Mouse (Mus musculus): Measurements from ENCODE around the gene Dkk3. TPM values are rescaled to one million over a fixed set of nuclear protein-coding genes. Genes with fewer than 3 reads are reported as not detected.

Gene Dkk3
- 0.28 and 0.65 TPM in 2 replicates for polyA plus RNA-seq (2012; rRNA removed)

DNA sequence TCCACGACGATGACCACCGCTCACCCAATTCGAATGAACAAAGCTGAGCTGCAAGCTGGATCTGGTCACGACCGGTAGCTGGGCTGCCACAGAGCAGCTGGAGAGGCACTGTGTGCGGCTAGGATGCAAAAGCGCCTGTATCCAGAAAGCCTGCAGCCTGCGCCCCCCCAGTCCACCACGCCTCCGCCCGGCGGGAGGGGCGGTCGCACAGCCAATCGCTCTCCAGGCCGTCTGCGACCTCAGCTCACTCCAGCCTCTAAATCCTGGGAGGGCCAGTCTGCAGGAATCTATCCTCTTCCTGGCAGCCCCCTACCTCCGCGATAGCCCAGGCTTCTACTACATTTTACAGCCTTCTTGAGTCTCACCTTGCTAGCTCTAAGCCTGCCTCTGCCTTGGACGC is at the start of gene Dkk3:
Gene Dkk3, minus strand, starts transcription at position 116 of the 400 bp plus-strand sequence.
- H3K4me1 ChIP-seq (ENCODE audit: control insufficient read depth, insufficient read depth, low read length) = peaks cover 4% of the 10 kb centered on the region; the same call in 1 of the 2 replicates
- 0 out of 2 replicates have a peak within 1 kb of the TSS, but pooled peaks have one; percentile 19 for H3K4me3 ChIP-seq (ENCODE audit: control insufficient read depth, low read depth, low read length)
- no peaks in the 10 kb centered on the region; the same call in 1 of the 2 replicates for H3K27me3 ChIP-seq (ENCODE audit: control insufficient read depth, insufficient read depth, low read length)
- TF ChIP-seq POLR2A (IDR thresholded peaks at IDR 0.05; ENCODE audit: control insufficient read depth, low read depth, low read length) = no peak
- TF ChIP-seq CTCF (IDR thresholded peaks at IDR 0.05; ENCODE audit: control insufficient read depth, insufficient read depth, insufficient replicate concordance, low read depth, low read length) = no peak
- no peak within 1 kb of the TSS for H3K27ac ChIP-seq (ENCODE audit: control insufficient read depth, insufficient read depth, low read depth, low read length)
- H3K36me3 ChIP-seq (ENCODE audit: control insufficient read depth, insufficient read depth, low read length) = no peaks in the 10 kb centered on the region

DNA sequence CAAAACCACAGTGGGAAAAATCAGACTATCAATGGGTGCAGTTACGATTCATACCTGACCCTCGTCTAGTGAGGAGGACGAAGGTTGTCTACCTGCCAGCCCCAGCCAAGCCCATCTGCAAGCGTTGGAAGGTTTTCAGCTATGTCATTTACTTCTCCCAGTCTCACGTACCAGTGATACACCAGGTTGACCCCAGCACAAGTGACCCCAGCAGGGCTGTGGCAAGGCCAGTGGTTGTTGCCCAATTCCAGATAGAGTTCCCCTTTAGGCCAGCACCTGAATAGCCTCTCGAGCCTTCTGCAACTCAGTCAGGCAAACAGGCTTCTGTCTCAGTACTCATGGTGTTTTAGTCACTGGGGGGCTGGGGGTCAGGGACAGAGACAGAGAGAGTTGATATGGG is 48.9 kb upstream of the Dkk3 start:
- Histone ChIP-seq H3K4me1 (ENCODE audit: control insufficient read depth, insufficient read depth, low read length) (no peaks in the 10 kb centered on the region), H3K4me3 (ENCODE audit: control insufficient read depth, low read depth, low read length) (no peak overlapping the region), H3K27ac (ENCODE audit: control insufficient read depth, insufficient read depth, low read depth, low read length) (no peak overlapping the region), H3K36me3 (ENCODE audit: control insufficient read depth, insufficient read depth, low read length) (no peaks in the 10 kb centered on the region), H3K27me3 (ENCODE audit: control insufficient read depth, insufficient read depth, low read length) (no peaks in the 10 kb centered on the region)
- TF ChIP-seq POLR2A (IDR thresholded peaks at IDR 0.05; ENCODE audit: control insufficient read depth, low read depth, low read length) (no peak), CTCF (IDR thresholded peaks at IDR 0.05; ENCODE audit: control insufficient read depth, insufficient read depth, insufficient replicate concordance, low read depth, low read length) (no peak)

- Histone ChIP-seq H3K27ac (ENCODE audit: control insufficient read depth, insufficient read depth, low read depth, low read length) (no peak overlapping the region), H3K4me1 (ENCODE audit: control insufficient read depth, insufficient read depth, low read length) (no peaks in the 10 kb centered on the region), H3K36me3 (ENCODE audit: control insufficient read depth, insufficient read depth, low read length) (no peaks in the 10 kb centered on the region), H3K27me3 (ENCODE audit: control insufficient read depth, insufficient read depth, low read length) (no peaks in the 10 kb centered on the region), H3K4me3 (ENCODE audit: control insufficient read depth, low read depth, low read length) (no peak overlapping the region)
- TF ChIP-seq CTCF (IDR thresholded peaks at IDR 0.05; ENCODE audit: control insufficient read depth, insufficient read depth, insufficient replicate concordance, low read depth, low read length) = no peak
- no peak for TF ChIP-seq POLR2A (IDR thresholded peaks at IDR 0.05; ENCODE audit: control insufficient read depth, low read depth, low read length)
These were observed 46.7 kb upstream of the Dkk3 start for GRCm38 (mm10) chr7:112205513-112205912.

GRCm38 (mm10) chr7:112204380-112204963 is 45.6 kb upstream of the Dkk3 start:
- Histone ChIP-seq H3K27ac (ENCODE audit: control insufficient read depth, insufficient read depth, low read depth, low read length) (no peak overlapping the region), H3K4me1 (ENCODE audit: control insufficient read depth, insufficient read depth, low read length) (no peaks in the 10 kb centered on the region), H3K27me3 (ENCODE audit: control insufficient read depth, insufficient read depth, low read length) (no peaks in the 10 kb centered on the region), H3K36me3 (ENCODE audit: control insufficient read depth, insufficient read depth, low read length) (no peaks in the 10 kb centered on the region), H3K4me3 (ENCODE audit: control insufficient read depth, low read depth, low read length) (no peak overlapping the region)
- TF ChIP-seq POLR2A (IDR thresholded peaks at IDR 0.05; ENCODE audit: control insufficient read depth, low read depth, low read length) (no peak), CTCF (IDR thresholded peaks at IDR 0.05; ENCODE audit: control insufficient read depth, insufficient read depth, insufficient replicate concordance, low read depth, low read length) (no peak)

DNA sequence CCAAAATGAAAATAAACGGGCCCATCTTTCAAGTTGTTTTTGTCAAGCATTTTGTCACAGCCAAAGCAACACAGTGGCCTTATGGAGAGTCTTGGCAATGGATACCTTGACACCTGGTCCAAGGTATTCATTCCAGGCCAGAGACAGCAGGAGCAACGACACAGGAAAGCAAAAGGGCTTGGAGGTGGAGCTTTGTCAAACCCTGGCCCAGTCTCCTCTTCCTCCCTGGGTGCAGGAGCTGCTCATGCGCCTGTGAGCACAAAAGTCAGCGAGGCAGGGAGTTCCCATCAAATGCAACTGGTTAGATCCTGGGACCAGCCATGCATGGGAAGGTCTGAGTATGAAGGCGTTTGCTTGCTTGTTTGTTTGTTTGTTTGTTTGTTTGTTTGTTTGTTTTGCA is 45.1 kb upstream of the Dkk3 start:
- no peaks in the 10 kb centered on the region for H3K4me1 ChIP-seq (ENCODE audit: control insufficient read depth, insufficient read depth, low read length)
- no peak overlapping the region for H3K4me3 ChIP-seq (ENCODE audit: control insufficient read depth, low read depth, low read length)
- H3K36me3 ChIP-seq (ENCODE audit: control insufficient read depth, insufficient read depth, low read length) = no peaks in the 10 kb centered on the region
- no peak overlapping the region for H3K27ac ChIP-seq (ENCODE audit: control insufficient read depth, insufficient read depth, low read depth, low read length)
- H3K27me3 ChIP-seq (ENCODE audit: control insufficient read depth, insufficient read depth, low read length) = no peaks in the 10 kb centered on the region
- TF ChIP-seq CTCF (IDR thresholded peaks at IDR 0.05; ENCODE audit: control insufficient read depth, insufficient read depth, insufficient replicate concordance, low read depth, low read length) = no peak

GRCm38 (mm10) chr7:112202843-112203242 is 44.0 kb upstream of the Dkk3 start:
- no peaks in the 10 kb centered on the region for H3K27me3 ChIP-seq (ENCODE audit: control insufficient read depth, insufficient read depth, low read length)
- no peaks in the 10 kb centered on the region for H3K4me1 ChIP-seq (ENCODE audit: control insufficient read depth, insufficient read depth, low read length)
- no peak overlapping the region for H3K4me3 ChIP-seq (ENCODE audit: control insufficient read depth, low read depth, low read length)

DNA sequence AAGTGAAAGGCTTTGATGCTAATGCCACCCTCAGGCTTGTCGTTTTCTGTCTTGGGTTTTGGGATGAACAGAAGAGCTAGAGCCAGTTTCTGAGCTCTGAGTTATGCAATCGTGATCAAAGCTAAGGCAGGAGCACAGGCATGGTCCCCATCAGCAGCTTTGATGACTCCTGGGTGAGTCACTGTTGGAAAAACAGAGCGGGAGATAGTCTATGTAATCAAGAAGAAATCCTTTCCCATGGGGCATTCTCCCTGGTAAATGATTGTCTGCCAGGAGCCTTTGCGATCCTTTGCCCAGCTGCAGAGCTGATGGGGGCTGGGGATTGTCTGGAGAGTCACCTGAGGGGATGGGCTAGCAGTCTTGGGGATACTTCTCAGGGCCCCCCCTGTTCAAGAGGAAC is 43.3 kb upstream of the Dkk3 start:
- no peaks in the 10 kb centered on the region for H3K4me1 ChIP-seq (ENCODE audit: control insufficient read depth, insufficient read depth, low read length)
- no peaks in the 10 kb centered on the region for H3K36me3 ChIP-seq (ENCODE audit: control insufficient read depth, insufficient read depth, low read length)
- H3K27ac ChIP-seq (ENCODE audit: control insufficient read depth, insufficient read depth, low read depth, low read length) = no peak overlapping the region
- H3K4me3 ChIP-seq (ENCODE audit: control insufficient read depth, low read depth, low read length) = no peak overlapping the region
- no peaks in the 10 kb centered on the region for H3K27me3 ChIP-seq (ENCODE audit: control insufficient read depth, insufficient read depth, low read length)
- TF ChIP-seq CTCF (IDR thresholded peaks at IDR 0.05; ENCODE audit: control insufficient read depth, insufficient read depth, insufficient replicate concordance, low read depth, low read length) = no peak
- TF ChIP-seq POLR2A (IDR thresholded peaks at IDR 0.05; ENCODE audit: control insufficient read depth, low read depth, low read length) = no peak

More at GRCm38 (mm10) chr7:112202843-112203242, 44.0 kb upstream of the Dkk3 start:
- no peak overlapping the region for H3K27ac ChIP-seq (ENCODE audit: control insufficient read depth, insufficient read depth, low read depth, low read length)
- TF ChIP-seq CTCF (IDR thresholded peaks at IDR 0.05; ENCODE audit: control insufficient read depth, insufficient read depth, insufficient replicate concordance, low read depth, low read length) = no peak
- no peaks in the 10 kb centered on the region for H3K36me3 ChIP-seq (ENCODE audit: control insufficient read depth, insufficient read depth, low read length)

DNA sequence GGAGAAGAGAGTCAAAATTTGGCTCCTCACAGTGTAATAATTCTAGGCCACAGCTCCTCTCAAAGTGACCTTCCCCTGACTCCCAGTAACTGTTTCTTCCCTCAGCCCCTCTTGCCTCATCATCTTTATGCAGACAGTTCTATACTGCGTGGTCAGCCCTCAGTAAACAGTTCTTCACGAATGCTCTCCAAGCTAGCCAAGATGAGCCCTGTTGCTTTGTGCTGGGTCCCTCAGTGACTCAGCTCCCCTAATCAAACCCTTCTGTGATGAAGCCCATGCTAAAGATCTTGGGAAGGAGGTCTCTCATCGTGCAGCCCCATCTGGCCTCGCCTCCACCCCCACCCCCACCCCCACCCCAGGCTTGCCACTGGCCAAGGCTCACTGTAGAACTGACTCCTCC is 41.9 kb upstream of the Dkk3 start:
- Histone ChIP-seq H3K27me3 (ENCODE audit: control insufficient read depth, insufficient read depth, low read length) (no peaks in the 10 kb centered on the region), H3K36me3 (ENCODE audit: control insufficient read depth, insufficient read depth, low read length) (no peaks in the 10 kb centered on the region), H3K4me1 (ENCODE audit: control insufficient read depth, insufficient read depth, low read length) (no peaks in the 10 kb centered on the region), H3K27ac (ENCODE audit: control insufficient read depth, insufficient read depth, low read depth, low read length) (no peak overlapping the region), H3K4me3 (ENCODE audit: control insufficient read depth, low read depth, low read length) (no peak overlapping the region)
- TF ChIP-seq POLR2A (IDR thresholded peaks at IDR 0.05; ENCODE audit: control insufficient read depth, low read depth, low read length) = no peak
- no peak for TF ChIP-seq CTCF (IDR thresholded peaks at IDR 0.05; ENCODE audit: control insufficient read depth, insufficient read depth, insufficient replicate concordance, low read depth, low read length)

Data from testis, adult 2 months (tissue).